Mouse (Mus musculus) yolk sac, embryonic 10.5 days (tissue): Measurements from ENCODE around the gene Ercc2.

Experiments used
- DNase-seq: peaks from one replicate; pipeline ENCODE4 v3.0.0-alpha.2; 2017; ENCODE audit warnings: low spot score

Ercc2 gene

GRCm38 (mm10) chr7:19381377-19382165, at the start of gene Ercc2:
Ercc2 (plus strand) TSS chr7:19382010.
- peak; percentile 98 for DNase-seq

- peak; percentile 68 for DNase-seq
These were observed 49.0 kb upstream of the Ercc2 start for GRCm38 (mm10) chr7:19332709-19333352.

GRCm38 (mm10) chr7:19335583-19335982, 46.2 kb upstream of the Ercc2 start:
- DNase-seq = no peak

- DNase-seq = no peak
These were observed 44.7 kb upstream of the Ercc2 start for GRCm38 (mm10) chr7:19337122-19337521.

GRCm38 (mm10) chr7:19338060-19338459, 43.8 kb upstream of the Ercc2 start:
- no peak for DNase-seq

GRCm38 (mm10) chr7:19338596-19338995, 43.2 kb upstream of the Ercc2 start:
- DNase-seq = no peak

GRCm38 (mm10) chr7:19341250-19341649, 40.6 kb upstream of the Ercc2 start:
- DNase-seq = no peak

- no peak for DNase-seq
These were observed 39.9 kb upstream of the Ercc2 start for GRCm38 (mm10) chr7:19341761-19342409.

- DNase-seq = peak; percentile 67
These were observed 39.3 kb upstream of the Ercc2 start for GRCm38 (mm10) chr7:19342481-19343027.

- no peak for DNase-seq
These were observed 38.5 kb upstream of the Ercc2 start for GRCm38 (mm10) chr7:19343210-19343808.

- DNase-seq = no peak
These were observed 37.5 kb upstream of the Ercc2 start, which contains the start of gene Ercc1 for GRCm38 (mm10) chr7:19344237-19344847. Ercc1 (plus strand) TSS chr7:19344778.

- peak; percentile 98 for DNase-seq
These were observed 36.8 kb upstream of the Ercc2 start for GRCm38 (mm10) chr7:19344938-19345471.

- no peak for DNase-seq
These were observed 32.5 kb upstream of the Ercc2 start for GRCm38 (mm10) chr7:19349188-19349915.

GRCm38 (mm10) chr7:19350221-19350620, 31.6 kb upstream of the Ercc2 start:
- DNase-seq = no peak

GRCm38 (mm10) chr7:19354991-19355390, 26.8 kb upstream of the Ercc2 start:
- DNase-seq = no peak

GRCm38 (mm10) chr7:19356311-19356710, 25.5 kb upstream of the Ercc2 start:
- DNase-seq = no peak

- no peak for DNase-seq
These were observed 24.1 kb upstream of the Ercc2 start for GRCm38 (mm10) chr7:19357381-19358375.

- no peak for DNase-seq
These were observed 23.2 kb upstream of the Ercc2 start for GRCm38 (mm10) chr7:19358634-19359033.

GRCm38 (mm10) chr7:19359299-19359891, 22.4 kb upstream of the Ercc2 start, which contains the start of the genes Cd3eap and Ppp1r13l:
Cd3eap (minus strand) TSS chr7:19359483.
Ppp1r13l (plus strand) TSS chr7:19359749.
- DNase-seq = peak; percentile 92
